Mouse (Mus musculus): ENCODE data around the gene Akap8.

Akap8 gene

DNA sequence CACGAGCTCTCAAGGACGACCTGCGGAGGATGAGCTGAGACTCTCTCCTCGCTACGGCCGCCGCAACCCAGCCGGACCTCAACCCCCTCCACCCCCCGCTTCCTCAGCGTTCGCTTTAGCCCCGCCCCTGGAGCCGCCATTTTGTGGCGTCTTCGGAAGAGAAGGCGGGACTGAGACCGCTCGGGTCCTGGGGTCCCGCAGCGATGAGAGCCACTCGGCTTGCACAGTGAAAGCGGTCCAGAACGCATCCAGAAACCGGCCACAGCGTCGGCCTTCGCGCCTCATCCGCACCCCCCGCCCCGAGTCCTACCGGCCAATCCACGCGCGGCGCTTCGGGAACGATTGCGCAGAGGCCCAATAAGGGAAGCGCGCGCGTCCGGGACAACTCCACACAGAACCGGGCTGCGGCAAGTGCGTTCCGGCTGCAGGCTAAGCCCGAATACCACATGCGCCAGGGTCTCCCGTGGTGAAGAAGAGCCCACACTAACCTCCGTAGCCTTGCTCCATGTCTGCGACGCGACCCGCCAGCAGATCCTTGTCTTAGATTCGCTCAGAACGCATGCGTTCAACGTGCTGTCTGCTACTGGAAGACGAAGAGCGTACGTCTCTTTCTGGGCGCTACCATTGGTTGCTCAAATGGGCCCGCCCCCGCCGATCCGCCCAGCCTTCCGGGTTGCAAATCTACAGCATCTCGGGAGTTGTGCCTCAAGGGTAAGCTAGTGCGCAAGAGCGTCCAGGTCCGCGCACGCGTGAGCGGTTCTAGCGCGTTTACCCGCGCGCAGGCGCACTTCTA is at the start of gene Akap8:
TSS of gene Akap8 (minus strand) at position 642 of the 793 bp plus-strand sequence.
- in situ Hi-C loops (cut with MboI; ENCODE audit: low sequenced_read_pairs), result no loop called here

DNA sequence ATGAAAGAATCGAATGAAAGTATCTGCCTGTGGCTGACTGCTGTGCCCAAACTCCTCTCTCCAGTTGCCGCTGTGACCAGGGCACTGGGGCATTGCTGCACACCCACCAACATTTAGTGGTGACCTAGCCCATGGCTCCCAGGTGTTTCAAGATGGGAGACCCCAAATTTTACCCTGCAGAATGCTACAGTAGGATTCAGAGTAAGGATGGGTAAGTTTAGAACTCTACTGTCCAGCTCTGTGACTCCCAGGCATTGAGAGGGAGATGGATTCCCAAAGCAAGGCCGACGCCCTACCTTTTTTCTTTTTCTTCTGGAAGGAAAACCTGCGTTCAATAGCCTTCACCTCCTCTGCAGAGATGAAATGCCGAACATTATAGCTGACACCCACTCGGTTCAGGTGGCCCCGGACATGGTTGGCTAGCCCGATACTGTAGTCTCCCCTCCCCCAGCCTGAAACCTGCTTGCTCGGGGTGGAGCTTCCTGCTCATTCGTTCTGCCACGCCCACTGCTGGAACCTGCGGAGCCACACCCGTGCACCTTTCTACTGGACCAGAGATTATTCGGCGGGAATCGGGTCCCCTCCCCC is 48.0 kb upstream of the Akap8 start:
- in situ Hi-C loops (cut with MboI; ENCODE audit: low sequenced_read_pairs), result no loop called here

DNA sequence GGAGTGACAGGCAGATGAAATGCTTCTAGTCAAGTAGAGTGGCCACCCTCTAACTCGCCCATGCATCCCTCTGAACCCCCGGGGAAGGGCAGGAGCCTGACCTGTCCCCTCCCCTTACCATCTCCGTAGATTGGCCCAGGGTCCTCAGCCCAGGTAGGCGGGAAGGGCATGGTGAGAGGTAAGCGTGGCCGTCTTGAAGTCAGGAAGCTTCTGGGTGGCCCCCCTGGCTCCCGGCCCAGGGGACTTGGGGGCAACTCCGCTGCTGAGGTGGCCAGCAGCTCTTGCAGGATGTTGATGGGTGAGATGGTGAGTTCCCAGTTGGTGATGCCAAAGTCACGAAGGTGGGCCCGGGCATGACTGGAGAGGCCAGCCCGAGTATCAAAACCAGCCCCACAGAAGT is 46.7 kb upstream of the Akap8 start:
- in situ Hi-C loops (cut with MboI; ENCODE audit: low sequenced_read_pairs), result no loop called here

DNA sequence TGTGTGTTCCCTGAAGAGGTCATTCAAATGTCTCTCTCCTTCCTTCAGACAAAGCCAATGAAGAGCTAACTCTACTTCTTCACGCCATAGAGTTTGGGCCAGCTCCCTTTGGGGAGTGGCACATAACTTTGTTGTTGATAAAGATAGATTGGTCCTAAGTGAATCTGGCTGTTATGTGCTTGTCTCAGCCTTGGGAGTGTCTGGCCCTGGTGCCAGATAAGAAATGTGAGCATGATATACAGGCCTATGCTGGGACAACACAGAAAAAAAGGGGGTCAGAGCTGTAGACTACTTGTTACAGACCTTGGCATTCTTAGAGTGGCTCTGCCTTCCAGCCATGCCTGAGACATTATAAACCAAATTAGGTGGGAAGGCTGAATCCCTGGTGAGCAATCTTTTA is 44.3 kb upstream of the Akap8 start:
- in situ Hi-C loops (cut with MboI; ENCODE audit: low sequenced_read_pairs), result no loop called here

DNA sequence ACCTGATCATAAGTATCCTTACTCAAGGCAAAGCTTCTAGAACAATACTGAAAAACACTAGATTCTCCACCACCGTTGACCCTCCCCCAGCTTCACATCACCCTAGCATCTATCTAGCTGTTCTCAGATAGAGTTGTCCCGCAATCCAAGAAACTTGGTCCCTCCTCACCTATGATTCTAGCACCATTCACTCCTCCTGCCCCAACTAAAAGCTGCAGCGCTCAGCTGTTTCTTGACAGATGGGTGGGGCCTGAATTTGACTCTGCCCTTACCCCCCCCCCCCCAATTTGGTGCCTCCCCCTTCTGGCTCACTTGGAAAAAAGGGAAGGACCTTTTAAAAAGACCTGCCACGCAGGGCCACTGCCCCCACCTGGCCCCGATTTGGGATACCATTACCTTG is 43.8 kb upstream of the Akap8 start:
- in situ Hi-C loops (cut with MboI; ENCODE audit: low sequenced_read_pairs), result no loop called here

DNA sequence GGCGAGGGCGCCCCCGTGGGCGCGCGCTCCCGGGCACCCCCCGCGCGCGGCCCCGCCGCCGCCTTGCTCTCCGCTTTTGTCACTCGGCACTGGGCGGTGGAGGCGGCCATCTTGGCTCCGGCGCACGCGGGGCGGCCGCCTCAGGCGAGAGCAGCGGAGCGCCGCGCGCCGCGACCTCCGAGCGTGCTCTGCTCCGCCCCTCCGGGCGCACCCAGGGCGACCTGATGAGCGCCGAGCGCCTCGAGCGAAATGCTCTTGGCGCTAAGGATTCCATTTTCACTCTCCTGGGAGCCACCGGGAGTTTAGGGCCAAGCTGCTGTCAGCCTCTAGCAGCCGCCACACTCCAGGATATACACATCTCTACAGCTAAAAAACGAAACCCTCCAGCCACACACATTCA is 43.3 kb upstream of the Akap8 start:
- in situ Hi-C loops (cut with MboI; ENCODE audit: low sequenced_read_pairs), result no loop called here

DNA sequence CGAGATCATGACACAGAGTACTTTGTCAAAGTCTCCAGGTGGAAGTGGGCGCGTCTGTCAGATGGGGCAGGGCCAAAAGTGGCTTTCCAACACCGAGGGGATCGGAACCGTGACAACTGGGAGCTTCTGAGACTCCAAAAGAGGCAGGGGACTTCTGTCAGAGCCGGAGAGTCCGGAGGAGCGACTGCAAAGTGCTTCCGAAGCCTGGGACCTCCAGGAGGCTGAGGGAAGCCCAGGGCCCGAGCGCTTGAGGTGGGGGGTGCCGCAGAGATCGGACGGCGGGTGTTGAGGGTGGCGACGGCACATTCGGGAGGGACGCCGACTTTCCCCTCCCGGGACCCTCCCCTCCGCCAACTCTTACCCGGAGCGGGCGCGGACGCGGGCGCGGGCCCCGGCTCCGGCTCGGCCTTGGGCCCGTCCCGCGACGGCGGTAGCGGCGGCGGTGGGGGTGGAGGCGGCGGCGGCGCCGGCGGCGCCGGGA is 42.8 kb upstream of the Akap8 start:
- in situ Hi-C loops (cut with MboI; ENCODE audit: low sequenced_read_pairs), result no loop called here

DNA sequence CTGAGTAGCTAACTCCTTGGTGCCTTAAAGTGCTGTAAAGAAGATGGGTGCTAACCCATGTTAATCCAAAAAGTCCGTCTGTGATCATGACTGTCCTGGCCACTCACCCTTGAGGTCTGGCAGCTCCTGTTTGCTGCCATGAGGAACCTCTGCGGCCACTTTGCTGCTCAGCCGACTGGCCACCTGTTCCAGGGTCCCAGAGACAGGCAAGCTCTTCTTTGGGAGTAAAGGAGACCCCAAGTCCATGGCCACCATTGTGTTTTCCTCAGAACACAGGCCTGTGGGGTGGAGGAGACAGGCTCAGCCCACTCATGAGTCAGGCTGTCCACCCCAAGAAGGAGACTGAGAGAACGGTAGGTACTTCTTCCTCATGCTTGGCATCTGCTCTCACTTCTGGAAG is 41.6 kb upstream of the Akap8 start:
- in situ Hi-C loops (cut with MboI; ENCODE audit: low sequenced_read_pairs), result no loop called here

DNA sequence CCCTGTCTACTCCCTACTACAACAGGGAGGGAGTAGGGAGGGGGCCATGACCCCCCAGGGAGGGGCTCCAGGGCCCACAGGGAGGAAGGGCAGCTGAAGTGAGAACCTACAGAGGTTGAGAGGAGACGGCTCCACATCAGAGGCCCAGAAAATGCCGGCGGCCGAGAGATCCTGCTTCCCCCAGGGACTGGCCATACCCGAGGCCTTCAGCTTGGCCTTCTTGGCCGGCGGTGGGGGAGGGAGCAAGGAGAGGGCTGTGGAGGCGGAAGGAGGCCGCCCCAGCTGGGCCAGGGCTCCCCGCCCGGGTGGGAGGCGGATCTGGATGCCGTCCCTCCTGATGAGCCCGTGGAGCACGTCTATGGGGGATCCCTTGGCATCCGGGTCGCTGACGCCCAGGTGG is 38.9 kb upstream of the Akap8 start:
- in situ Hi-C loops (cut with MboI; ENCODE audit: low sequenced_read_pairs), result no loop called here

DNA sequence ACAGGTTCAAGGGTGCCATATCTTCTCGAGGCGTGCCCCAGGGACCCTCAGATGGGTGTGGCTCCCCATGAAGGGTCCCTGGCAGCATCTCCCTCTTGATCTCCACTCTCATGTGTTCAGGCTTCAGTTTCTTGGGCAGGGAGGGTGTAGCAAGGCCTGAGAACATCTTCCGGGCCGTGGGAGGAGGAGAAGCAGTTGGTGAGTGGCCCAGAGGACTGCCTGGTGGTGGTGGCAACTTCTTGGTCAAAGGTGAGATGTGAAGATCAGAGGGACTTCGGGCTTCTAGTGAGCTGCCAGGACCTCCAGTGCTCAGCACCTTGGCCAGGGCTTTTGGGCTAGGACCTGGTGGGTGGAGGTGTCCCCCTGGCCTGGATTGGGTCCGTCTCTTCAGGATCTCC is 37.9 kb upstream of the Akap8 start:
- in situ Hi-C loops (cut with MboI; ENCODE audit: low sequenced_read_pairs), result no loop called here

DNA sequence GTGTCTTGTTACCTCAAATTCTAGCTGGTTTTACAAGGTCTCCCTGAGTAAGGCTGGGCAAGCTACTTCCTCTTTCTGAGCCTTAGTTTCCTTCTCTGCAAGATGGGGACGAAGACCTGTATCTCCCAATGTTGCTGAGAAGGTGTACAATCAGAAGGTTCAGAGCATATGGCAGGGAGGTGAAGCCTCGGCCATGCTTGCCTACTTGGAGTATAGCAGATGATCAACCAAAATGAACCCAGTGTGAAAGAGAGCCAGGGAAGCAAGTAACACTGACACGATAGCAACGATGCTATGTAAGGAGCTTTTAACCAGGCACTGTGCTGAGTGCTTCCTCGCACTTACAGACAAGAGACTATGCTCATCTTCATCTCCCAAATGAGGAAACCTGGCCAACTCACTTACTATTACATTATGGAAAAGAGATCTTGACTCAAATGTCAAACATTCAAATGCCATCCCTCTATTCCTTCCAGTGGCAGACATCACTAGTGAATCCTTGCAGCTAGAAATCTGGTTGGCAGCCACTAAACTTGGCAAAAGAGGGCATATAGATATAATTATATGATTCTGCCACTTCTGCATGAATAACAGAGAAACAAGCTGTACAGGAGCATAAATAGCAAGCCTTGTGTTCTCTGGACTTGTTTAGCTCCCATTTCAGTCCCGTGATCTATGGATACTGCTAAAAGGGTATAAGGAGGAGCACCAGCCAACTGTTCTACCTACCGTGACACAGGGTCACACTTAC is 37.3 kb upstream of the Akap8 start:
- in situ Hi-C loops (cut with MboI; ENCODE audit: low sequenced_read_pairs), result no loop called here

DNA sequence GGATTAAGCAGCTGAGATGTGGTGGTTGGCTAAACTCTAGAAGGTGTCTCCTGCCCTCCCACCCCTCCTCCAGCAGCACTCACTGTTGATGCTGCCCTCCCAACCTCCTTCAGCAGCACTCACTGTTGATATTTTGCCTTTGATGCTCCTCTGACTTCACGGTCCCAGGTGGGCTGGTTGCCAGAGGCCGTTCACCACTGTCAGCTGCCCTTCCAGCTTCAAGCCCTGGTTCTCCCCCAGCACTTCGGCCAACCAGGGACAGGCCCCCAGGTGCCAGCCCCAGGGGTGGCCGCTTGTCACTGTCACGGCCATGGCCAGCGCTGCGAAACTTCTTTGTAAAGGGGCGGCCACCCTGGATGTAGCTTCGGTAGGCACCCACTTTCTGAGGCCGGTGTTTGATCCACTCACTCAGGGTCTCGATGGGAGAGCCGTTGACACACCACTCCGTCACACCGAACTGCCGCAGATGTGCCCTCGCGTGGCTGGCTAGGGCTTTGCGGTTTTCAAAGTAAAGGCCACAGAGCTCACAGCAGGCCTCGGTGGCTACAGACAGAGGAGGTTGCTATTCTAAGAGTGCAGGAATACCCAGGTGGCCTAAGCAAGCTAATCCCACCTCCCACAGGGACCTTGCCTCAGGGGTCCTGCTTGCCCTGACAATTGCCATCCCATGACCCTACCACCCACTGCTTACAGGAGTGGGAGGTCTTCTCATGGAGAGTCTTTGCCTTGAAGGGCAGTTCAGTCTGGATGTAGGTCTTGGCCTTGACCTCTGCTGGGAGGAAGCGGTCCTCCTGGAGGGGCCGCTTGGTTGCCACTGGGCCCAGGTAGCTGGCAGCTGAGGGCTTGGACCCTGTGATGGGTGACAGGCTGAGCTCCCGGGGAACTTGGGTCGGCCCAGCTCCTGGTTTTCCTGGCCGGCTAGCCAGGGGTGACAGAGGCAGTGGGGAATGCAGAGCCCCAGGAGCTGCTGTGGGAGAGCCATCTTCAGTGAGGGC is 36.0 kb upstream of the Akap8 start:
- in situ Hi-C loops (cut with MboI; ENCODE audit: low sequenced_read_pairs), result no loop called here

DNA sequence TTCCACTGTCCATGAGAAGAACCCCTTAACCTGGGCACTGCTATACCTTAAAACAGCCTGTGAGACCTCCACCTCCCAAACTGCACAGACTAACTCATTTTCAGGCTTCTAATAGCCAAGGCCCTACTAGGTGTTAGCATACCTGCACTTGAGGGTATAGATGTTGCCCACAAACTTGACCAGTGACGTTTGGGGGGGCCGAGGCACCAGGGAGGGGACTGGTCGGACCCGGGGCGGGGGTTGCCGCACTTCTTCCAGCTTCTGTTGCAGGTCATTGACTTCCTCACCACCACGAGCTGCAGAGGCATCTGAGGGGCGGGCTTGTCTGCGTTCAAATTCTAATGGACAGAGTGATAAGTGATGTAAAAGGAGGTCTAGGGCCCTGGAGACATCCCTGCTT is 35.2 kb upstream of the Akap8 start:
- in situ Hi-C loops (cut with MboI; ENCODE audit: low sequenced_read_pairs), result no loop called here

DNA sequence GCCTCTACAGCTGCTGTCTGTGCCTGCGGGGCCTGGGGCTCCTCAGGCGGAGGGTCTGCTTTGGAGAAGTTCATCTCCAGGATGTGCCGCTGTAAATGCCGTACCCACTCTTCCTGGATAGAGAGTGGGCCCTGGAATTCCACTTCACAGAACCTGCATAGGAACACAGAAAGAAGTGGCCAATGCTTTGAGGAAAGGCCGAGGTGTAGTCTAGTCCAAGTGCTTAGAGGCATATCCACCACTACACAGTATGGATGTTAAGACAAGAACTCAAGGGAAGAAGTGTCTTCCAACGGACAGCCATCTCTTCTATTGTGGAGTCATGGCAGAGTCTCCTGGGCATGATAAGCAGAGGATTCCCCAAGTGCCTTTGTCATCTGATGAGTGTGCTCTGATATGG is 34.0 kb upstream of the Akap8 start:
- in situ Hi-C loops (cut with MboI; ENCODE audit: low sequenced_read_pairs), result no loop called here

DNA sequence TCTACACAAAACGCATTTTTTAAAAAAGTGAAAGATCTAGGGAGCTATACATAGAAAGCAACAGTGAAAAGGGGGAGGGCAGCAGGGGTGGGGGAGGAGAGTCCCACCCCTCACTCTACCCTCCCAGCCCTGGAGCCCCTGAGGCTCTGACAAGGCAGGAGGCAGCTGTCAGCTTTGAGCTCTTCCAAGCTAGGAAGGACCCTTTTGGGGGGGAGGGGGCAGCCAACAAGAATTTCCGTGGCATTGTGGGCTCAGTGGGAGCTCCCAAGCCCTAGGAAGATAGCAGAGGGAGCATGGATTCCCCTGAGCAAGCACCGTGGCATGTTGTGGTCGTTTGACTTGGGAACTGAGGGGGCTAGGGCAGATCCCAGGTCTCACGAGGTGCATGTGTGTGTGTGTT is 33.2 kb upstream of the Akap8 start:
- in situ Hi-C loops (cut with MboI; ENCODE audit: low sequenced_read_pairs), result no loop called here

DNA sequence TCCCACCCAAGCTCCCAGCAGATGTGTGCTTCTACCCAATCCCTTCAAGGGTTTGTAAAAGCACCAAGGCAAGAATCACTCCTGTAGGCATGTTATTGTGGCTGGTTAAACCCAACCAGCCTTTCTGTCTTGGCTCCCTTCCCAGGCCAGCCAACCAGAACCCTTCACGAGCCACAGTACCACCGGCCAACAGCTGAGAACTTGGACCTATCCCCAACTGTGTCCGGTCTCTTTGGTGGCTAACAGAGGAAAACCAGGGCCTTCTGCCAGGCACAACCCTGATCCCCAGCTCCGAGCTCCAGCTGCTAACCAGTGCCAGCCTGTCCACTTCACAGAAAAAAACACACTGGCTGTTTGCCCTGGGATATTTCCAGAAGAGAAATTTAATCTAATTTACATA is 32.7 kb upstream of the Akap8 start:
- in situ Hi-C loops (cut with MboI; ENCODE audit: low sequenced_read_pairs), result no loop called here

DNA sequence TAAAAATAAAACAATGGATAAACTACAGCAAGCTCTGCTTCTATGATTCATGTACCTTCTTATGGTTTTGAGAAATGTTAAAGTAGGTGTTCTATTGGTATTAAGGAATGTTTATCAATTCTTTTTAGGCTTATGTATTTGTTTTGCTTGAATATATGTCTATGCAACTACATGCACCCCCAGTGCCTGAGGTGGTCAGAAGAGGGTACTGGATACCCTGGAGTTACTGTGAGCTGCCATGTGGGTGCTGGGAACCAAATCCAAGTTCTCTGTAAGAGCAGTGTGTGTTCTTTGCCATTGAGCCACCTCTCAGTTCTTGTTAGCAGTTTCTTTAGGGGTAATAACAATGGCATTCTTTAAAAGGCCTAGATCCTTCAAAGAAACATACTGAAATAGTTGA is 30.7 kb upstream of the Akap8 start:
- in situ Hi-C loops (cut with MboI; ENCODE audit: low sequenced_read_pairs), result no loop called here

DNA sequence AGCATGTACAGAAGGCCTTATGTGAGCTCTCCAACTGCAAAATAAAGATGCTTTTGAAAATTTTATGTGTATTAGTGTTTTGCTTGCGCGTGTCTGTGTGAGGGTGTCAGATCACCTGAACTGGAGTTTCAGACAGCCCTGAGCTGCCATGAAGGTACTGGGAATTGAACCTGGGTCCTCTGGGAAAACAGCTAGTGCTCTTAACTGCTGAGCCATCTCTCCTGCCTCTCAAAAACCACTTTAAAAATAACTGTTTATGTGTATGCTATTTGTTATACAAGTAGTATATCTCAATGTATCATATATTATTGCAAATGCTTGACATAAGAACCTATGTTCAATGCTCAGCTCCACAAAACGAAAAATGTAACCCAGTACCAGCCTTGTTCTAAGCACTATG is 30.2 kb upstream of the Akap8 start:
- in situ Hi-C loops (cut with MboI; ENCODE audit: low sequenced_read_pairs), result no loop called here

DNA sequence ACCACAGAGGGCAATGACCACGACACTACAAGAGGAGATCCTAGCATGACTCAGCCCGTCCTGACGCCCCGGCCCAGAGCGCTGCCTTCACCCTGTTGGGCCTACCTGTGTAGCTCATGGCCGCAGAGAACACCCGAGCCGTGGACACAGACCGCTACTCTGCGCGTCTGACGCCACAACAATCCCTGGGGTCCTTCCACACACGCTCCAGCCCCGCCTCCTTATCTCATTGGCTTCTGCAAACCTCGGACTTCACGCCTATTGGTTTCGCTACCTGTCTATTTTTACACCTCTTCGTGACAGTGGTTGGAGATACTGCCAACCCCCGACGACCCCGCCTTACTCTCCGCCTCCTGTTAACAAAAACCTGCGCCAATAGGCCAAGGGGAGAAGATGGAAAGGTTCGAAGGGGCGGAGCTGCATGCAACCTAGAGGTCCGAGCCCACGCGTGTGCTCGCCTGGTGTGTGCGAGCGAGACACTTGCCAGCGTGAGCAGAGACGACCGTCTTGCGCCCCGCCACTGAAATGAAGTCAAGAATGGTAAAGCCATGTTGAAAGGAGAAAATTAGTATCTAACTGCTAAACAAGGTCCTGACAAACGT is 29.4 kb upstream of the Akap8 start, which contains the start of gene Akap8l:
TSS of gene Akap8l (minus strand) at position 226 of the 602 bp plus-strand sequence.
- in situ Hi-C loops (cut with MboI; ENCODE audit: low sequenced_read_pairs), result no loop called here

DNA sequence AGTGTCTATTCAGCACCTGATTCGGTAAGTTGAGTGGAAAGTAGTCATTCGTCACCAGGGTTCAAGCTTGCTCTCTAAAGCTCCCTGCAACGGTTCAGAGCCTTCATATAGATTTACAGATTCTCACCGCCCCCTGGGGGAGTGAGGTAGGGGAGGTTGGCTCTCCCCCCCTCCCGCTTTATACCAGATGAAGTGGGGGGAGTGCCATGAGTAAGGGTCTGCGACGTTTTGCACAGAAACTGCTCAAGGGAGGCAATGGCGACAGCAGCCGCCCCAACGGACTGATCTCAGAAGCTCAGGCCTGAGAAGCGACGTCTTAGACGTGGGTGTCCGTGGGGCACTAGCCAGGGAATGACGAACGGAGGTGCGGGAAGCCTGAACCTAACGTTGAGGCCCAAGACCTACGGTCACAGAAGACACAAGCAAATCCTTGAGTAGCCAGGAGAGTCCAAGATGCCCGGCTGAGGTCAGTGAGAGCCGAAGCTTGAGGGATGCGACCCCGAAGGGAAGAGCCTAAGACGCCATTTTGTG is 28.9 kb upstream of the Akap8 start:
- in situ Hi-C loops (cut with MboI; ENCODE audit: low sequenced_read_pairs), result no loop called here
